Mouse (Mus musculus) stomach, embryonic 14.5 days (tissue): ENCODE data around the gene Slc4a2. TPM values are rescaled to one million over a fixed set of nuclear protein-coding genes. Genes with fewer than 3 reads are reported as not detected.

Experiments used
- ATAC-seq: fragments of 200-750 bp; cut with Nextera tagmentation; 2 replicates; pipeline ENCODE4 v1.8.0; 2017; ENCODE audit warnings: low read depth, moderate TSS enrichment; ENCODE audit not compliant: insufficient number of reproducible peaks, insufficient read depth, low FRiP score
- H3K27ac ChIP-seq: fragments of 300-500 bp; sonication (generic); 2 replicates; pipeline ENCODE4 v1.5.1; 2014; ENCODE audit warnings: mild to moderate bottlenecking, low read length, moderate library complexity, mixed read lengths
- H3K27me3 ChIP-seq: fragments of 300-500 bp; sonication (generic); 2 replicates; pipeline ENCODE4 v1.6.1; 2014; ENCODE audit warnings: low read length, control low read depth, mixed read lengths; ENCODE audit not compliant: control insufficient read depth, insufficient read depth
- H3K36me3 ChIP-seq: fragments of 300-500 bp; sonication (generic); 2 replicates; pipeline ENCODE4 v1.6.1; 2014; ENCODE audit warnings: mild to moderate bottlenecking, control low read depth, low read length, moderate library complexity, mixed read lengths; ENCODE audit not compliant: control insufficient read depth, insufficient read depth
- H3K4me1 ChIP-seq: fragments of 300-500 bp; sonication (generic); 2 replicates; pipeline ENCODE4 v1.6.1; 2014; ENCODE audit warnings: low read length, control low read depth, mixed read lengths; ENCODE audit not compliant: control insufficient read depth, insufficient read depth
- H3K4me2 ChIP-seq: fragments of 300-500 bp; sonication (generic); replicated peaks from 2 replicates; pipeline ENCODE4 v1.6.1; 2014; ENCODE audit warnings: low read depth, low read length, control low read depth
- H3K4me3 ChIP-seq: fragments of 300-500 bp; sonication (generic); 2 replicates; pipeline ENCODE4 v1.5.1; 2014; ENCODE audit warnings: low read depth, low read length, control low read depth
- H3K9ac ChIP-seq: fragments of 300-500 bp; sonication (generic); replicated peaks from 2 replicates; pipeline ENCODE4 v1.6.1; 2014; ENCODE audit warnings: low read depth, mild to moderate bottlenecking, control low read depth, low read length, moderate library complexity, mixed read lengths
- H3K9me3 ChIP-seq: fragments of 300-500 bp; sonication (generic); 2 replicates; pipeline ENCODE4 v1.6.1; 2016; ENCODE audit warnings: low read depth, low read length, control low read depth; ENCODE audit not compliant: control insufficient read depth
- WGBS: fragments of 180-500 bp; shearing (Covaris S2); extraction: QIAGEN DNeasy Blood & Tissue Kit; methylation state at CpG from one replicate; pipeline ENCODE4 v1.1.7; 2014; 5-methylcytosine and 5-hydroxymethylcytosine counted together
- polyA plus RNA-seq: library from polyadenylated mRNA; unstranded; fragments of >200 nt; fragmentation: Nextera tagmentation; extraction: Ambion mirVana; gene quantifications from 2 replicates; pipeline ENCODE4 v1.2.1, GENCODE M21; 2014

The Slc4a2 gene
- 30.6 and 32.2 TPM in 2 replicates for polyA plus RNA-seq

GRCm38 (mm10) chr5:24423129-24424003 lies at the start of gene Slc4a2, which contains the start of gene Cdk5:
TSS of gene Slc4a2 (plus strand) at chr5:24423837.
TSS of gene Cdk5 (minus strand) at chr5:24423530.
- WGBS = under 1% methylated on average over 46 of the region's 46 CpGs
- peak within 1 kb of the TSS; percentile 67 for H3K4me3 ChIP-seq
- peak within 1 kb of the TSS; percentile 96 for H3K4me2 ChIP-seq
- ATAC-seq = peak; percentile 91
- peaks cover 37% of the 10 kb centered on the region for H3K4me1 ChIP-seq
- H3K27me3 ChIP-seq = no peaks in the 10 kb centered on the region
- peak within 1 kb of the TSS; percentile 93 for H3K27ac ChIP-seq
- H3K9me3 ChIP-seq = no peaks in the 10 kb centered on the region
- peak within 1 kb of the TSS; percentile 71 for H3K9ac ChIP-seq
- H3K36me3 ChIP-seq = peaks cover 12% of the 10 kb centered on the region; the same call in 1 of the 2 replicates

- Histone ChIP-seq H3K36me3 (no peaks in the 10 kb centered on the region), H3K27me3 (no peaks in the 10 kb centered on the region), H3K4me1 (peaks cover 9% of the 10 kb centered on the region), H3K27ac (no peak overlapping the region), H3K4me2 (no peak overlapping the region), H3K4me3 (no peak overlapping the region), H3K9ac (no peak overlapping the region), H3K9me3 (no peaks in the 10 kb centered on the region)
- 20% methylated on average over 6 of the region's 6 CpGs for WGBS
- ATAC-seq = no peak
Measured at GRCm38 (mm10) chr5:24374216-24374615, 49.4 kb upstream of the Slc4a2 start.

GRCm38 (mm10) chr5:24374666-24375328 lies 48.8 kb upstream of the Slc4a2 start:
- Histone ChIP-seq H3K4me2 (no peak overlapping the region), H3K27ac (no peak overlapping the region), H3K36me3 (no peaks in the 10 kb centered on the region), H3K27me3 (no peaks in the 10 kb centered on the region), H3K4me3 (no peak overlapping the region), H3K9me3 (no peaks in the 10 kb centered on the region), H3K9ac (no peak overlapping the region), H3K4me1 (peaks cover 9% of the 10 kb centered on the region)
- whole genome bisulfite sequencing = 60% methylated on average over 7 of the region's 7 CpGs
- ATAC-seq = no peak

DNA sequence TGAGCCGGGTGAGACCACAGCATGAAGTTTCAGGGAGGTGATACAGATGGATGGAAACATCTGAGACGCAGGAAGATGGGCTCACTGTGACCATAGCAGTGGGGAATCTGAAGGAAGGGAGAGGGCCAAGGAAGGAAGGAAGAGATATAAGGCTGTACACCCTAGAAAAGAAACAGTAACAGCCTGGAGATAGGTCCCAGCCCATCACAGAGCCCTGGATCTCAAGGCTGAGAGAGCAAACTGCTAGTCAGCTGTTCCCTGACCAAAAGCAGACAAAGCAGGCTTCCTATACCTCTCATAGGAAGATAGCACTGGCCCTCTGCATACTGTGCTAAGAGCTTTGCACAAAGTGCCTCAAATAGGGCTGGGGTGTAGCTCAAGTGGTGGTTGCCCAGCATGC lies 44.9 kb upstream of the Slc4a2 start:
- Histone ChIP-seq H3K36me3 (no peaks in the 10 kb centered on the region), H3K4me2 (no peak overlapping the region), H3K27ac (no peak overlapping the region), H3K4me3 (no peak overlapping the region), H3K27me3 (no peaks in the 10 kb centered on the region), H3K4me1 (peaks cover 10% of the 10 kb centered on the region), H3K9me3 (no peaks in the 10 kb centered on the region), H3K9ac (no peak overlapping the region)
- WGBS = 68% methylated on average over 2 of the region's 2 CpGs
- no peak for ATAC-seq

- no peak for ATAC-seq
- Histone ChIP-seq H3K9ac (no peak overlapping the region), H3K4me2 (no peak overlapping the region), H3K36me3 (no peaks in the 10 kb centered on the region), H3K27me3 (no peaks in the 10 kb centered on the region), H3K4me1 (peaks cover 9% of the 10 kb centered on the region; the same call in 1 of the 2 replicates), H3K4me3 (no peak overlapping the region), H3K27ac (no peak overlapping the region), H3K9me3 (no peaks in the 10 kb centered on the region)
- 63% methylated on average over 4 of the region's 4 CpGs for WGBS
Measured at GRCm38 (mm10) chr5:24379501-24379900, 44.1 kb upstream of the Slc4a2 start.

- no peak overlapping the region for H3K27ac ChIP-seq
- H3K36me3 ChIP-seq = no peaks in the 10 kb centered on the region
- no peak overlapping the region for H3K9ac ChIP-seq
- no peaks in the 10 kb centered on the region for H3K27me3 ChIP-seq
- ATAC-seq = no peak
- 84% methylated on average over 4 of the region's 4 CpGs for WGBS
- no peaks in the 10 kb centered on the region for H3K9me3 ChIP-seq
- no peak overlapping the region for H3K4me3 ChIP-seq
- peaks cover 5% of the 10 kb centered on the region; the same call in 1 of the 2 replicates for H3K4me1 ChIP-seq
- no peak overlapping the region for H3K4me2 ChIP-seq
Measured at GRCm38 (mm10) chr5:24380499-24380898, 43.1 kb upstream of the Slc4a2 start.

DNA sequence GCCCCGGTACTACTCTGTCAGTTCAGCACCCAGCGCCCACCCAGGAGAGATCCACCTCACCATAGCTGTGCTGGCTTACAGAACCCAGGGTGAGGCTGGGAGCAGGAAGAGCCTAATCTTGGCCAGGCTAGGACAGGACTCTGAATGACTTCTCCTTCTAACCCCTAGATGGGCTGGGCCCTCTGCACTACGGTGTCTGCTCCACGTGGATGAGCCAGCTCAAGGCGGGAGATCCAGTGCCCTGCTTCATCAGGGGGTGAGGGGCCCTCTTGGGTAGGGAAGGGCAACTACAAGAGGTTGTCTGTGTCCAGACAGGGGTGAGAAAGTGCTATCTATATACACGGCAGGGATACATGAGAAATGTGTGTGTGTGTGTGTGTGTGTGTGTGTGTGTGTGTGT lies 42.2 kb upstream of the Slc4a2 start:
- 66% methylated on average over 6 of the region's 6 CpGs for WGBS
- Histone ChIP-seq H3K9ac (no peak overlapping the region), H3K4me3 (no peak overlapping the region), H3K36me3 (no peaks in the 10 kb centered on the region), H3K9me3 (no peaks in the 10 kb centered on the region), H3K27ac (no peak overlapping the region), H3K4me2 (no peak overlapping the region), H3K27me3 (no peaks in the 10 kb centered on the region), H3K4me1 (peaks cover 5% of the 10 kb centered on the region; the same call in 1 of the 2 replicates)
- ATAC-seq = no peak

DNA sequence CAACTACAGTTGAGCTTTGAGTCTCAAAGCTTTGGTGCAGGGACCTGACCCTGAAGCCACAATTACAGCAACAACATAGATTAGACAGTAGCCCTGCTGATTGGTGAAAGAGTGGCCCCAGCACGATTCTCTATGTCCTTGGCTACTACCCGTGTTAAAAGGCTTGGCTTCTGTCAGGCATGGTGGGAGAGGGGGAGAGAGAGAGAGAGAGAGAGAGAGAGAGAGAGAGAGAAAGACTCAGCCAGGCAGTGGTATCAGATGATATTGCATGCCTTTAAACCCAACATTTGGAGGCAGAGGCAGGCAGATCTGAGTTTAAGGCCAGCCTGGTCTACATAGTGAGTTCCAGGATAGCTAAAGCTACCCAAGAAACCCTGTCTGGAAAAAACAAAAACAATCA lies 41.6 kb upstream of the Slc4a2 start:
- H3K27me3 ChIP-seq = no peaks in the 10 kb centered on the region
- H3K36me3 ChIP-seq = no peaks in the 10 kb centered on the region
- WGBS = 69% methylated on average over 2 of the region's 2 CpGs
- H3K4me1 ChIP-seq = peaks cover 5% of the 10 kb centered on the region; the same call in 1 of the 2 replicates
- H3K27ac ChIP-seq = no peak overlapping the region
- H3K9ac ChIP-seq = no peak overlapping the region
- no peak for ATAC-seq
- H3K4me3 ChIP-seq = no peak overlapping the region
- H3K4me2 ChIP-seq = no peak overlapping the region
- H3K9me3 ChIP-seq = no peaks in the 10 kb centered on the region
